Mouse (Mus musculus): Measurements from ENCODE around the gene Mlycd. TPM values are rescaled to one million over a fixed set of nuclear protein-coding genes. Genes with fewer than 3 reads are reported as not detected.

Gene Mlycd
- polyA plus RNA-seq, 1 experiment: 23.1 TPM

GRCm38 (mm10) chr8:119420318-119420717, 25.6 kb downstream of the Mlycd start:
- Histone ChIP-seq H3K27me3 (ENCODE audit: control insufficient read depth, insufficient read depth, insufficient read length) (no peaks in the 10 kb centered on the region), H3K4me2 (ENCODE audit: low read depth) (no peak overlapping the region), H3K36me3 (ENCODE audit: control insufficient read depth, insufficient read depth) (no peaks in the 10 kb centered on the region), H3K79me2 (ENCODE audit: control insufficient read depth, insufficient read depth) (no peaks in the 10 kb centered on the region), H3ac (ENCODE audit: control insufficient read depth, insufficient read length) (no peak overlapping the region), H3K4me3 (no peak overlapping the region)
- TF ChIP-seq MAX (IDR thresholded peaks at IDR 0.05; ENCODE audit: low read depth): no peak
- no peak for TF ChIP-seq CEBPB (IDR thresholded peaks at IDR 0.05; ENCODE audit: insufficient read depth, poor library complexity, severe bottlenecking)
- no peak for TF ChIP-seq TCF3 (IDR thresholded peaks at IDR 0.05; ENCODE audit: insufficient read length, low read depth)
- no peak for TF ChIP-seq POLR2AphosphoS2 (IDR thresholded peaks at IDR 0.05; ENCODE audit: insufficient read length, low read depth)
- TF ChIP-seq REST (IDR thresholded peaks at IDR 0.05; ENCODE audit: insufficient read depth, insufficient read length): no peak
- TF ChIP-seq SRF (IDR thresholded peaks at IDR 0.05; ENCODE audit: control insufficient read depth, insufficient read length, low read depth): no peak
- TF ChIP-seq MYOG (IDR thresholded peaks at IDR 0.05; ENCODE audit: control insufficient read depth in 1 of 3, insufficient read depth in 1 of 3, insufficient read length in 2 of 3, low read depth in 2 of 3): peak in 1 of 3 experiments; percentile 48
- TF ChIP-seq USF1 (IDR thresholded peaks at IDR 0.05; ENCODE audit: low read depth): no peak
- no peak for TF ChIP-seq E2F4 (IDR thresholded peaks at IDR 0.05; ENCODE audit: insufficient read depth)
- peak; percentile 6 to 72 (median 60) for TF ChIP-seq MYOD1 (IDR thresholded peaks at IDR 0.05; ENCODE audit: control insufficient read depth in 1 of 3, insufficient read length in 2 of 3, low read depth in 2 of 3)
- TF ChIP-seq TCF12 (IDR thresholded peaks at IDR 0.05; ENCODE audit: insufficient read depth, poor library complexity, severe bottlenecking): no peak

GRCm38 (mm10) chr8:119421603-119422122, 27.0 kb downstream of the Mlycd start:
- H3ac ChIP-seq (ENCODE audit: control insufficient read depth, insufficient read length): no peak overlapping the region
- TF ChIP-seq POLR2A (IDR thresholded peaks at IDR 0.05; ENCODE audit: insufficient read length, low read depth) (no peak), MYOD1 (IDR thresholded peaks at IDR 0.05; ENCODE audit: control insufficient read depth in 1 of 3, insufficient read length in 2 of 3, low read depth in 2 of 3) (peak in 1 of 3 experiments; percentile 56)
- no peaks in the 10 kb centered on the region for H3K27me3 ChIP-seq (ENCODE audit: control insufficient read depth, insufficient read depth, insufficient read length)
- H3K79me2 ChIP-seq (ENCODE audit: control insufficient read depth, insufficient read depth): no peaks in the 10 kb centered on the region
- no peaks in the 10 kb centered on the region for H3K36me3 ChIP-seq (ENCODE audit: control insufficient read depth, insufficient read depth)
- H3K4me2 ChIP-seq (ENCODE audit: low read depth): peak overlapping the region; percentile 52
- H3K4me3 ChIP-seq: no peak overlapping the region

GRCm38 (mm10) chr8:119422123-119422711, 27.5 kb downstream of the Mlycd start:
- peak overlapping the region; percentile 52 for H3K4me2 ChIP-seq (ENCODE audit: low read depth)

GRCm38 (mm10) chr8:119423631-119424141, 29.0 kb downstream of the Mlycd start:
- H3ac ChIP-seq (ENCODE audit: control insufficient read depth, insufficient read length): no peak overlapping the region
- H3K27me3 ChIP-seq (ENCODE audit: control insufficient read depth, insufficient read depth, insufficient read length): no peaks in the 10 kb centered on the region
- peak overlapping the region; percentile 16 for H3K4me2 ChIP-seq (ENCODE audit: low read depth)
- H3K4me3 ChIP-seq: no peak overlapping the region
- TF ChIP-seq USF1 (IDR thresholded peaks at IDR 0.05; ENCODE audit: low read depth): no peak
- peak in 1 of 3 experiments; percentile 54 for TF ChIP-seq MYOG (IDR thresholded peaks at IDR 0.05; ENCODE audit: control insufficient read depth in 1 of 3, insufficient read depth in 1 of 3, insufficient read length in 2 of 3, low read depth in 2 of 3)
- TF ChIP-seq POLR2AphosphoS2 (IDR thresholded peaks at IDR 0.05; ENCODE audit: insufficient read length, low read depth): no peak
- TF ChIP-seq MYOD1 (IDR thresholded peaks at IDR 0.05; ENCODE audit: control insufficient read depth in 1 of 3, insufficient read length in 2 of 3, low read depth in 2 of 3): peak in 1 of 3 experiments; percentile 78
- TF ChIP-seq REST (IDR thresholded peaks at IDR 0.05; ENCODE audit: insufficient read depth, insufficient read length): no peak
- no peaks in the 10 kb centered on the region for H3K79me2 ChIP-seq (ENCODE audit: control insufficient read depth, insufficient read depth)
- no peaks in the 10 kb centered on the region for H3K36me3 ChIP-seq (ENCODE audit: control insufficient read depth, insufficient read depth)

More at GRCm38 (mm10) chr8:119422123-119422711, 27.5 kb downstream of the Mlycd start:
- no peaks in the 10 kb centered on the region for H3K36me3 ChIP-seq (ENCODE audit: control insufficient read depth, insufficient read depth)
- H3K79me2 ChIP-seq (ENCODE audit: control insufficient read depth, insufficient read depth): no peaks in the 10 kb centered on the region
- H3K27me3 ChIP-seq (ENCODE audit: control insufficient read depth, insufficient read depth, insufficient read length): no peaks in the 10 kb centered on the region
- no peak overlapping the region for H3ac ChIP-seq (ENCODE audit: control insufficient read depth, insufficient read length)
- H3K4me3 ChIP-seq: no peak overlapping the region
- TF ChIP-seq MAX (IDR thresholded peaks at IDR 0.05; ENCODE audit: low read depth): no peak
- peak in 1 of 3 experiments; percentile 18 for TF ChIP-seq MYOG (IDR thresholded peaks at IDR 0.05; ENCODE audit: control insufficient read depth in 1 of 3, insufficient read depth in 1 of 3, insufficient read length in 2 of 3, low read depth in 2 of 3)
- TF ChIP-seq SRF (IDR thresholded peaks at IDR 0.05; ENCODE audit: control insufficient read depth, insufficient read length, low read depth): no peak

- no peaks in the 10 kb centered on the region for H3K79me2 ChIP-seq (ENCODE audit: control insufficient read depth, insufficient read depth)
- no peaks in the 10 kb centered on the region for H3K36me3 ChIP-seq (ENCODE audit: control insufficient read depth, insufficient read depth)
- H3K4me2 ChIP-seq (ENCODE audit: low read depth): peak overlapping the region; percentile 16
- H3K4me3 ChIP-seq: no peak overlapping the region
- no peak for TF ChIP-seq POLR2A (IDR thresholded peaks at IDR 0.05; ENCODE audit: insufficient read length, low read depth)
- TF ChIP-seq TCF3 (IDR thresholded peaks at IDR 0.05; ENCODE audit: insufficient read length, low read depth): no peak
- no peak for TF ChIP-seq USF1 (IDR thresholded peaks at IDR 0.05; ENCODE audit: low read depth)
- H3K27me3 ChIP-seq (ENCODE audit: control insufficient read depth, insufficient read depth, insufficient read length): no peaks in the 10 kb centered on the region
- no peak overlapping the region for H3ac ChIP-seq (ENCODE audit: control insufficient read depth, insufficient read length)
Measured at GRCm38 (mm10) chr8:119424199-119424733, 29.6 kb downstream of the Mlycd start.

Data from myocyte (in vitro differentiated cells).